Mouse (Mus musculus) spleen, adult 2 months (tissue): ENCODE data around the gene Zfhx3.

ENCODE experiments used
- CTCF ChIP-seq: fragments of 200-500 bp; IDR thresholded peaks from 2 replicates; pipeline ENCODE4 v1.5.1; 2011; ENCODE audit warnings: mild to moderate bottlenecking, inconsistent platforms; ENCODE audit not compliant: insufficient read depth, insufficient read length, insufficient replicate concordance; ENCODE audit errors: extremely low read depth
- POLR2A ChIP-seq: fragments of 200-500 bp; IDR thresholded peaks from 2 replicates; pipeline ENCODE4 v1.6.1; 2011; ENCODE audit warnings: low read depth, low read length, inconsistent platforms

GRCm38 (mm10) chr8:108706491-108706847 is 764.0 kb downstream of the Zfhx3 start:
- TF ChIP-seq CTCF (no peak), POLR2A (no peak)
